Mouse (Mus musculus): ENCODE measurements at regions not wholly inside any gene's neighbourhood (a gene's known extent, or its start where the extent isn't known, plus 50 kb on each side); places are given as distances from the start of the nearest gene placed in this dataset.

DNA sequence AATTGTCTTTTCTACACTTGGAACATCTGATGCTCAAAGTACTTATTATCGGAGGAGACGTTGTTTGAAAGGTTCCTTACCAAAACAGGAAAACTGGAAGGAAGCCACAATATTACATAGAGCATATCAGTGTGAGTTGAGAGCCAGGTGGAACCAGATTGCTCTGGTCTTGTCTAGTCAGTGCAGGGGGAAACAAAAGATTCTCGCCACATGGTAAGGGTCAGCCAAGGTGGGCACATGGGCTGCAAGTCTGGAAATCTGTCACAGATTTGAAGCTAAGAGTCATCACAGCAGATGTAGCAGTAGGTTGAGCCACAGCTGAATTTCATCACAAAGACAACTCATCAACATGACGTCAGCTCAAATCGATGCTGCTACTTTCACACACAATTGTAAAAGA lies 681.8 kb downstream of the Stpg2 start:
- DNase-seq (ENCODE audit: low spot score in 2 of 2) = no peak

DNA sequence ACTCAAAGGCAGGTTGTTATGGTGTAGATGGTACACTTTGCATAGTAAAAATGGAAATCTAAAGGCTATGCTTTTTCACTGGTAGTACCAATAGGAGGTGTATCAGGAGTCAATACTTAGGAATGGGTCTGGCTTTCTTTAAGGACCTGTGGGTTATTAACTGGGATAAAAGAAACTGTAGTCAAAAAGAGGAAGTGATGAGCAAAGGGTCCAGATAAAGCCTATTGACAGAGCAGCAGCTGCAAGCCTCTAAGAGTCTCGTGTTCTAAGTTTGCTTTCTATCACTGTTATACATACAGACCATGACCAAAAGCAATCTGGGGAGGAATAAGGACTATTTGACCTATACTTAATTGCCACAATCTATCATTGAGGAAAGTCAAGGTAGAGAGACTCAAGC lies 683.0 kb downstream of the Stpg2 start:
- DNase-seq (ENCODE audit: low spot score in 2 of 2) = no peak

DNA sequence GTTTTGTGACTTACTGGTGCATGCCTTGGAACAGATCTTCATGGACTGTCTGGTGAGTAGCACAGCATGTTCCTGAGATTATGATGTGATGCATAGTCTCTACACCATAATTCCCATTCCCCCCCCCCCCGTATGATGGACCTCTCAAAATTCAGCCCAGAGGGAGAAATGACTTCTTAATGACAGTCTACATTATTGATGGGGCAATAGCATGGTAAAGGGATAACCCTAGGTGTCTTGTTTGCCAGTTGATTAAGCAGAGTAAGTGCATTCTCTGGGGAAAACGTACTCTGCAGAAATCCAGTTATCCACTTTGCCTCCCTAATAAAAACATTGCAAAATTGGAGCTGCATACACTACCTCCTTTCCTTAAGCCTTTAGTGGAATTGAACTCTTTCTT lies 684.7 kb downstream of the Stpg2 start:
- no peak for DNase-seq (ENCODE audit: low spot score in 2 of 2)

DNA sequence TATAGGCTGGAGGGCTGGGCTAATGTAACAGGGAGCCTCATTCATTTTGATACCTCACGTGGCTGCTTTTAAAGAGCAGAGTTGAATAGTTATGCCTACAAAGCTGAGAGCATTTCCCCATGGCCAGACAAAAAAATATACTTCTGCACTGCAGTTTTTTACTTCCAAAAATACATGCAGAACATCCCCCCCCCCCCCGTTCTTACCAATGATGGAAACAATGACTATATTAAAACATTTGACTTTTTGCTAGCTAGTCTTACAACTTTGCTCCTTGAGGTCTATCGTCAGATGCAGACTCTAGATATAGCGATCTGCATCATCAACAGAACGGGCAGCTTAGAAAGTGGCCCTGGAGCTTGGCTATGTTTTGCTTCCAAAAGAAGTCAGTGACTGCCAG lies 692.4 kb downstream of the Stpg2 start:
- DNase-seq (ENCODE audit: low spot score in 2 of 2) = no peak

DNA sequence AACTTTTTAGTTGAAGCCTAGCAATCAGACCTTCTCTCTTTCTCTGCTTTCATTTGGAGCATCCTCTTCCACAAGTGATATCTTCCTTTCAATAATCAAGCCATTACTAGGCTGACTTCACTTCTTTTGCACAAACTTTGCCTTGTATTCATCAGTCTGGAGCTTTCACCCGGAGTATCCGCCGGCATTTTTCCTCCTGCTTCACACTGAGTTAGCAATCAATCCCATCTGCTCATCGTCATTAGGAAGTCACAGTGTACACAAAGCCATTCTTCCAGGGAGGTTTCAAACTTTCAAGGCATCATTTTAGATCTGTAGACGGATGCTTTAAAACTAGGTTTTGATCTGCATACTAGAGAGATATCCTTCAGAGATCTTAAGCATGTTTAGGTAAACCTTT lies 693.7 kb downstream of the Stpg2 start:
- DNase-seq (ENCODE audit: low spot score in 2 of 2) = no peak

DNA sequence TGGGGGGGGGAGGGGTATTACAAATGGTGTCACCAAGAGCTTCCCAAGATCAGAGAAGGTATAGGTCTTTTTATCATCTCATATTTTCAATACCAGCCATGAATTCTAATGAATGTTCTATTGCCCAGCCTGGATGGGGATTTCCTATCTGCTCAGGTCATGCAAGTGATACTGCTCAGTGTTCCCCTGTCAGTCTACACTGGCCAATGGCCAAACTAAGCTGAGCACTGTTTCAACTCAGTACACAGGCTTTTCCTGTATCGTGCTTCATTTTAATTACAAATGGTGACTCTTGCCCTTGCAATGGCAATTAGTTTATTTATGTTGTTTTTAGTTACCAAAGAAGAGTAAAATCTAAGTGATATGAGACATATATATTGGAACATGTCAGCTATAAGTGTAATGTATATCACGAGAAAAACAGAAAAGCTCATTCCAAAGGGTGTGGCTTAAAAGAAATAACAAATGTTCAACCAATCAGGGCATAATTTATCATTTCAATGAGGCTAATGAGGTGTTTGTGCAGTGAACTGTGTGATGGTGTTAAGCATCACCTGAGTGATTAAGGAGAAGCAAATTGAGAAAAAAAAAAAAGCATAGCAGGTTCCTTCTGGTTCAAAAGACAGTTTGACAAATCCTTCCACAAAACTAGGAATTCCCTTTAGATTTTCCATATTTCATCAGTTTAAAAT lies 708.3 kb downstream of the Stpg2 start:
- DNase-seq (ENCODE audit: low spot score in 2 of 2) = no peak

DNA sequence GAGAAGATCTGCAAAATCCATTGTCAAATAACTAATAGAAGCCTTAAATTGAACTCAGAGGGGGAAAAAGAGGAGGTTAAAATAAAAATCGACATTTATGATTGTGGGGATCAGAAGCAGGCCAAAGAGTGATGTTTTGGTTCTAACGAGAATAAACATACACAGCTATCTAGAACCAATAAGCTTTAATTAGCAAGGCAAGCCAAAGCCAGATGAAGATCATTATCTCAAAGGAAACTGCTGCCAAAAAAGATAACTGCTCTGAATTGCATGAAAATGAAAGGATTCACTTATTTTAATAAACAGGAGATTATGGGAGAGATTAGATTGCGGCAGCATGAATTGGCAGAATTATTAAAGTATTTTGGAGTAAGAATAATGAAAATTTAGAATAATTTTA lies 716.8 kb downstream of the Stpg2 start:
- DNase-seq (ENCODE audit: low spot score in 2 of 2) = no peak

DNA sequence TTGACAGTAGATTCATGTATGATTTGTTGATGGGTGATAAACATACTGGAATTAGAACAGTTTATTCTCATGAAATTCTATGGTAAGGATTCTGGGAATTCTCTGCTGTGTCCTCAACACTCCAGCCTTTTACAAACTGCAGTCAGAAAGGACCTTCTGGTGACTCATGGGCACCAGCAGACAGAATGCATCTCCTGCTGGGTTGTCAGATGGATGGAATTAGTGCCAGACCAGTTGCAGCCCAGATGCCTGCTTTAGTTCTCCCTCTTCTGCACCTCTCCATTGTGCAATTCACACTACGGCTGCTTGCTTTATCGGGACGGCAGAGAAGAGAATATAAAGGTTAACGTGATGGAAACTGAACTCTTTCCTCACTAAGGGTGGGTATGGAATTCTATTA lies 727.5 kb downstream of the Stpg2 start:
- no peak for DNase-seq (ENCODE audit: low spot score in 2 of 2)

DNA sequence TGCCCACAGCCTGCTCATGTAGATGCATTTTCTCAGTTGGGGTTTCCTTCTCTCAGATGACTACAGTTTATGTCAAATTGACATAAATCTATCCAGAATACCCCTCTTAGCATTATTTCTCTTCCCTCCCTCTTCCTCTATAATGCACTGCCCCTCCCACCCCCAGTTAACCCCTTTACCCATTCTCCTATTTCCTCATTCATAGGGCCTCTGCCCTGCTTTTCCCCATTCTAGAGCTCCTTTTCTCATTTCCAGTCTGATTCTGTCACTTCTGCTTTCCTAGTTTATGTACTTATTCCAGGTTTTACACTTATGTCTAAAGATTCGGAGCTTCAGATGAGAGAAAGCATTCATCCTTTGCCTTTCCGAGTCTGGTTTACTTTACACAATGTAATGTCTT lies 740.7 kb downstream of the Stpg2 start:
- no peak for DNase-seq (ENCODE audit: low spot score in 2 of 2)

DNA sequence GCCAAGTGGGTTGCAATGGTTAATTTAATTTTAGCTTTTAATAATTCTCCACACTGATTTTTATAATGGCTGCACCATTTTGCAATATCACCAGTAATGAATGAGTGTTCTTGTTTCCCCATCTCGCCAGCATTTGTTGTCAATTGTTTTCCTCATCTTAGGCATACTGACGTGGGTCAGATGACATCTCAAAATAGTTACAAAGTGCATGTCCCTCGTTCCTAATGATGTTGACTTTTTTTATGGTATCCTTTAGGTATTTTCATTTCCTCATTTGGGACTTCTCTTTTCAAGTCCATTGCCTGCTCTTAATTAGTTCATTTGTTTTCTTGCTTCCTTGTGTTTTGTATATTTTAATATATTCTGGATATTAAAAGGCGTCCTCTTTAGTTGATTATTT lies 741.8 kb downstream of the Stpg2 start:
- DNase-seq (ENCODE audit: low spot score in 2 of 2) = no peak

DNA sequence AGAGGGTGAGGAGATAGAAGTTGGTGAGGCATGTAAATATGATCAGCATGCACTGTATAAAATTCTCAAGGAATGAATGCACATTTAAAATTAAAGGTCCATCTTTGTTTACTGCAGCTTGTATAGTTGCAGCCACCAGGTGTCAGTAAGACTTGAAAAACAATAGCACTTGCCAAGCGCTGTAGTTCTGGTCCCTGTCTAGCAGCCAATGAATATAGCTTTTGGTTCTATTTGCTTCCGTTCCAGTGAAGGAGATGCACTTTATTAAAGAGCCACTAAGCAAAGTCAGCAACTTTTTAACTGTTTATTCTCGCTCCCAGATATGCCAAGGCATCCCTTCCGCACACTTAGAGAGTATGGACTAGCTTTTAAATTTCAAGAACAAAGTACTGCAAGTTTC lies 743.6 kb downstream of the Stpg2 start:
- peak in 1 of 2 experiments; percentile 8 for DNase-seq (ENCODE audit: low spot score in 2 of 2)

DNA sequence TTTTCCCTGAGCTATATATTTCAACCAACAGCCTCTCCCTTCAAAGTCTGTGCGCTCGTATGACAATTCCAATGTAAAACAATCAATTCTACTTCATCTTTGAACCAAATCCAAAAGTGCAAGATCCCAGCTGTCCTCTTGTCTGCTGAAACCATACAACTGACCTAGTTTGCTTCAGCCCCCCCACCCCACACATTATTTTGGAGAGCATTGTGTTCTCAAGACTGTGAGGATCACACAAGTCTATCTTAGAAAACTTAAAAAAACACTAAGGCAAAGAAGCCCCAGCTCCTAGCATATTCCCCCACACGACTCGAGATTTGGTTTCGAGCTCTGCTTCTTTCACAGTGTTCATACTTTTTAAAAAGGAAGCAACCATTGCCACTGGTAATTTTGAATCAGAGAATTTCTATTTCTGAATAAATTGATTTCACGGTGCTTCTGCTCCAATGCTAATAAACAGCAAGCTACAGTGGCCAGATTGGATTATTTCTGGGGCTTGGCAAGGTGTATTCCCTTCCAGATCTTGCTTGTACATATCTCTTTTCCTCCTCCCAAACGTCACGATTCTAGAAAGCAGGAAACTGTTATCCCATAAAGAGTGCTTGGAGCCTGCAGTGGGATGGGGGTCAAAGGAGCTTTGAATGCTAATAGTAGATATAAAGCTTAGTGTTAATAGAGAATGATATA lies 744.7 kb downstream of the Stpg2 start:
- DNase-seq (ENCODE audit: low spot score in 2 of 2) = no peak

DNA sequence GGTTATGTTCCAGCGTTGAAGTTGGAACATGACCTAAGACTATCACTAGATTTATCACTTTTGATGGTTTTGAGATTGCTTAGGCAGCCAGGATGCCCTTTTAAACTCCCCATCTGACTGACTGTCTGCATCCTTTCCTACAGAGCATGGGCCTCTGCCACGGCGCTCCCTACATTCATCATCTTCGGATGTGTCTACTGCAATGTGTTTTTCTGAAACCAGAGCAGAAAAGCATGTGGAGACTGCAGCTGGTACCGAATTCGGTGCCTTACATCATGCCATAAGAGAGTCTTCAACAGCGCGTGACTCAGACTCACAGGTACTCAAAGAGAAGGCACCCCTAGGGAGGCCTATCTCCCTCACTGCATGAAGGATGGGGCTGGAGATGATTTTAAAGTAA lies 746.0 kb downstream of the Stpg2 start:
- DNase-seq (ENCODE audit: low spot score in 2 of 2) = no peak

DNA sequence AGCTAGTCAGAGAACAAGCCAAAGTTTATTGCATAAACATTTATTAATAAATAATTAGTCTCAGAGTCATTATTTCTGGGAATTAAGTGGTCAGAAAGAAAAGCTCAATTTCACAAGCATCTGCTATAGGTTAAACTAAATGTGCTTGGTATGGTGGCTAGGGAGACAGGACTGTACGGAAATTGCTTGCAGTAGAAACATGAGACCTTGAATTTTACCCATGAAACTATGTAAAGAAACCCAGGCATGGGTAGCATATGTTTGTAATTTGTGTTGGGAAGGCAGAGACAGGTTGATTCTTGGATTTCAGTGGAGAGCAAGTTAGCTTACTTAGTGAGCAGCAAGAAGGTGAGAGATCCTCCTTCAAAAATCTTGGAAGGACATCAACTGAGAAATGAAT lies 772.7 kb downstream of the Stpg2 start:
- DNase-seq (ENCODE audit: low spot score in 2 of 2) = no peak

DNA sequence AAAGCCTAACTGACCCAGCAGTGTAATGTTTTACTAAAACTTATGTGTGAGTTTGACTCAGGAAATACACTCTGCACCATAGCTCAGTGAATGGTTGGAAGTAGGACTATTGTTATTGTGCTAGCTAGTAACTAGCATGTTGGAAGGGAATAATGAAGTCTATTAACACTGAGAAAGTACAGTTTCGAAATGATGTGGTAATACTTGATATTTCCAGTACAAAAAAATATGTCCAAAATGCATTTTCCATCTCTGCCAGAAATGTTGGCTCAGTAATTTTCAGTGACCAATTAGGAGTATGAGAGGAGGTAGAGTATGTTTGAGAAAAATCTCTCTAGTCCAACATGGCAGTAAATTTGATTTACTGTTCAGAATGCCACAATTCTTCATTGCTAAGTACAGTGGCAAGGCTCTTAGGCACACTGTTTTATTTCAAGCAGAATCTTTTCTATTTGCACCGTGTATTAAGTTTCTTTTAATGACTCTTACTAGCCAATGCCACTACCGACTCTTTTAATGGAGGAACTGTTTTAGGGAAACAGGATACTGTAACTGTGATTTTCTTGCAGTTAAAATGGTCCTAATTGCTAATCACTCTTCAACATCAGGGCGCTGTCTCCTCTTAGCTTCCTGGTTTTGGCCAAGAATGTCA lies 780.5 kb downstream of the Stpg2 start:
- no peak for DNase-seq (ENCODE audit: low spot score in 2 of 2)

DNA sequence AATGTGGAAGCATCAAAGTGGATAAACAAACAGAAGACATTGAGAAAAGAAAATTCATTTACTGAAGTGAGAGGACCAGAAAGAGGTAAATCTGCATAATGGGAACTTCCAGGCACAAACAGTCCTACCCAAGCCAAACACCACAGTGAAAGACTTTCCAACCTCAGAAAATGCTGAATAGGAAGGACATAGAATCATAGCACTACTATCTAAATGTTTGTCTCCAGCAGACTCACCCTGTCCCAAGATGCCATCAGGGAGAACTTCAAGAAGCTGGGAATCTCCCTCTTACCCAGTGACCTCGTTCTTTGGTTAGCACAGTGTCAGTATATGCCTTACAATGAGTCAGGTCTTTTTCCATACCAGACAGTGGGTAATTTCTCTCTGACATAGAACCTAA lies 783.4 kb downstream of the Stpg2 start:
- DNase-seq (ENCODE audit: low spot score in 2 of 2) = no peak

DNA sequence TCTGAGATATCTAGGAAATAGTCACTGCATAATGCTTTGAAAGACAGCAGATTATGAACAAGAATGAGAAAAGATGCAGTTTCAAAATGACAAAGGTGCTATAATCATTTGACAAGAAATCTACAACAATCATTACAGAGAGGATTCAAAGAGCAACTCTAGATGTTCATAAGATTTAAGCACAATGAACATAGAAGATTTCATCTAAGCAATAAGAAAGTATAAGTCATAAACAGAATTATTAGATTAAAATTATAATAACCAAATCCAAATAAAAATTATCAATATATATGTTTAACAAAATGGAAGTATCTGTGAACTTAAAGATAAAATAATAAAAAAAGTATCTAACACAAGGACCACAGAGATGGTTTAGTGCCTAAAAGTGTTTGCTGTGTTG lies 783.9 kb downstream of the Stpg2 start:
- DNase-seq (ENCODE audit: low spot score in 2 of 2) = no peak

DNA sequence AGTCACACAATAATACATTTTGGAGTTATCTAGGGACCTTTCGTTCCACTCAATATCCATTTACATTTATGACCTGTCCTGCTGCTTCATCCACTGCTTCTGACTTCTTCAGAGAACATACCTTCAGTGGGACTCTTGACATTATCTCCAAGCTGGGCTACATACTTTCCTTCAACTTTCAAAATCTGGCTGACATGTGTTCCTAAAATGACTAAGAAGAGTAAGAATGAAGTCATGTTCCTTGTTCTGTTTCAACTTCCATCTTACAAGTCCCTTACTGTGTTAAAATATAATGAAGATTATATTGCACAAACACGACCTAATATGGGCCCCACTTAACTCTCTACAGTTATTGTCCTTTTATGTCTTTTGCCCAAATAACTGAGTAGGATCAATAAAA lies 807.0 kb downstream of the Stpg2 start:
- DNase-seq (ENCODE audit: low spot score in 2 of 2) = no peak

DNA sequence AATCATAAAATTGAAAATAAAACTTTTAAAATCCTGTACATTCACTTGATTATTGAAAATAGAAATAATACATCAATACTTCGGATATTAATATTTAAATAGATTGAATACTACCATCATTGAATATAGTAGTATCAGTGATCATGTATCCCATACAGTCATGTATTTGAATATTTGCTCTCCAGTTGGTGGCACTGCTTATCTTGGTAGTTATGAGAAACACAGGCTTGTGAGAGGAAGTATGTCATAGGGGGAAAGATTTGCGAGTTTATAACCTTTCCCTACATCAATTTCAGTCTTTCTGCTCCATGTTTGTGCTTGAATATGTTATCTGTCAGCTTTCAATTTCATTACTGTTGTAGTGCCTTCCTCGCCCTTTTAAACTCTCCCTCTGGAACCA lies 828.6 kb downstream of the Stpg2 start:
- DNase-seq (ENCODE audit: low spot score in 2 of 2) = no peak

DNA sequence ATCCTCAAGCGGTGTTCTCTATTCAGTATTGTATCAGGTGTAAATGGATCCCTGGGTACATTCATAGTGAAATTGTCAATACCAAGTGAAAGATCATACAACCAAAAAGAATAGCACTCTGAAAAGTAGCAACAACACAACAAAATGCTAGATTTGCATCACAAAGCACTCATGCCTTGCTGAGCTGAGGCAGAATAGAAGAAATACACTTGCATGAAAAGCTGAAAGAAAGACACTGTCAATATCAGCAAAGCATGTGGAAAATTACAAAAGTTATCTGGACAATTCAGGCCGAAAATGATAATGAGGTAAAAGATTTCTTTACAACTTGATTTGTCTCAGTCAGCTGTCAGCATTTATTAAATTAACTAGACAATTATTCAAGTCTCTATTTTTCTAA lies 829.6 kb downstream of the Stpg2 start:
- no peak for DNase-seq (ENCODE audit: low spot score in 2 of 2)

DNA sequence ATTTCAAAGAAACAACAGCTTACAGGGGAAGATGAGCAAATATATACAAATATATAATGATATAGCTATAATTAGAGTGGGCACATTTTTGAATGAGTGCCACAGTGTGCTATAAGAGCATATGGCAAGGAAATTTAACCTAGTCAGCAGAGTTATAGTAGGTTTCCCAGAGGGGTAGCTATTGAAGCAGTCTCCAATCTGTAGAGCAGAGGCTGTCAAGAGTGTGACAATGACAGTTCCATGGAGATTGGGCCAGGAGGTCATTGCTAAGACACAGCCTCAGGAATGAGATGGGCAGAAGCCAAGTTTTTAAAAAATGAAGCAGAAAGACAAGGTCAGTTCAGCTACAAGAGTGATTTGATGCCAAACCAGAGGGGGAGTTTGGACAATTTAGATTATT lies 839.4 kb downstream of the Stpg2 start:
- DNase-seq (ENCODE audit: low spot score in 2 of 2) = no peak

DNA sequence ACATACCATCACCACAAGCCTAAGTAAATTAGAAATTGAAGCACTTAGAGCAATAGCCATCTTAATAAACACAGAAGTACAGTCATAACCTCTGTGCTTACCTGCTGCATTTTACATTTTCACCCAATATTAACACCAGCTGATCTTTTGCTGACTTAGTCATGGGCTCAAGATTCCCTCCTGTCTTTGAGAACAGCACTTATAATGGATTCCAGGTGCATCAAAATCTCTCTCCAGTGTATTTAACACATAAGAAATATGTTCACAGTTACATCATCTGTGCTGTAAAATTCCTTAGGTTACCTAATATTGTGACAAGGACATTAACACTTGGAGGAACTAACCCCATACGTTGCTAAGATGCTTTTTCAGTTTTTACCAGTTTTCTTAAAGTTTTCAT lies 849.1 kb downstream of the Stpg2 start:
- DNase-seq (ENCODE audit: low spot score in 2 of 2) = no peak

DNA sequence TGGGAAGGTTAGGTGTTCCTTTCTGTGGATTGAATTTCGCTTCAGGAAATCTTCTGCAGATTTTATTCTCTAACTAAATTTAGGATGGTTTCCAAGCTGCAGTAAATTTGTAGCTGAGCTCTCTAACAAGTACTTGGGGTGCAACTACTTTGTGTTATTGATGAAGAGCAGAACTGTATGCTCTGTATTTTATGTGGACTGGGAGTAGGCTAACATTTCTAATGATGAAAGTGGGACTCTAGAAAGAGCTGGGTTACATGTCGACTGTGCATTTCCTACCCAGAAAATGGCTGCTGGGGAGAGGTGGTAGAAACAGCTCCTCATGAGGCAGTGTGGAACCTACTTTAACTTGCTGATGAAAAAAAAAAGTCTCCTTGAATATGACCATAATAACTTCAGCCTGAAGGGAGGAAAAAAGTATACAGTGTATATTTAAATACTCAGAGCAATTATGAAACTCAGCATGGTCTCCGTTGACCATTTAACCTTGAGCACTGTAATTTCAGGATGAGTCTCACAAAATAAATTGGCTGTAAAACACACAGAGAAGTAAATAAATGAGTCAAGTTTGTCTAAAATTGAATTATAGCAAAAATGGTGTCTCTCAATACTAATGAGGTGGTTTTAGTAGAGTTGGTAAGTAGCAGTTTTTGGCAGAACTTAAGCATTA lies 852.6 kb downstream of the Stpg2 start:
- no peak for DNase-seq (ENCODE audit: low spot score in 2 of 2)
